Mouse (Mus musculus): ENCODE data around the gene Nprl3.

Nprl3 gene

GRCm38 (mm10) chr11:32244064-32244463 is 23.4 kb downstream of the Nprl3 start:
- DNase-seq, result no peak

- DNase-seq, result no peak
These were observed 24.1 kb downstream of the Nprl3 start for GRCm38 (mm10) chr11:32243205-32243955.

GRCm38 (mm10) chr11:32242209-32242608 is 25.3 kb downstream of the Nprl3 start:
- DNase-seq, result no peak

- no peak for DNase-seq
These were observed 26.1 kb downstream of the Nprl3 start for GRCm38 (mm10) chr11:32241391-32241790.

DNA sequence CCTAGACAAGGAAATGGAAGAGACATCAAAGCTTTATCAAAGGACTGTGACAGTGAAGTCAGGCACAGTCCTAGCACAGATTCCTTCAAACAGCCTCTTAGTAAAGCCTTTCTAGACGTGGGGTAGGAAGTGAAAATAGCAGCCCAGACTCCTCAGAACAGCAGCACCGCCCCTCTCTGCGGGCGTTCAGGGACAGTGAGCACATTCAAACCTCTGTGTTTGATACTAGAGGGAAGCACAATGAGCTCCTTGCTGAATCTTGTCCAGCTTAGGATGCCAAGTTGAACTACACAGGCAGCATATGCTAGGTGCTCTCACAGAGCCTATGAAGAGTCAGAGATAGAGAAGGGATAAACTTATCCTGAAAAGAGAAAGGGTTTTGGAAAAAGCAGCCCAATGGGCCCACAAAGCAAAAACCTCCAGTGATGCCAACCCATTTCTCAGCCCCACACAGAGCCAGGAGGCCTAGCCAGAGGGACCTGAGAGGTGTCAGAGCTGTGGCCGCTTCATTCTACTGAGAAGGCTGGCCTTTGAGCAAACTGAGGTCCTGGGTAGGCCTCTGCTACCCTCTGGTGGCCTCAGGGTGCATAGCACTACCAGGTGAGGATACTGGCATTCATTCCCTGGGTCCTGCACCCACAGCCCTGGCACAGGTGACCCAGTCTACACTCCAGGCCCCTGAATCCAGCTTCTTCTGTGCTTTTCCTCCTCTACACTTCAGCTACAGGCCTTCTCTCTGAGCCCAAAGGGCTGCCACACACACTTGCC is 29.2 kb downstream of the Nprl3 start:
- peak; percentile 60 for DNase-seq

- DNase-seq, result no peak
These were observed 30.1 kb downstream of the Nprl3 start for GRCm38 (mm10) chr11:32237411-32237795.

DNA sequence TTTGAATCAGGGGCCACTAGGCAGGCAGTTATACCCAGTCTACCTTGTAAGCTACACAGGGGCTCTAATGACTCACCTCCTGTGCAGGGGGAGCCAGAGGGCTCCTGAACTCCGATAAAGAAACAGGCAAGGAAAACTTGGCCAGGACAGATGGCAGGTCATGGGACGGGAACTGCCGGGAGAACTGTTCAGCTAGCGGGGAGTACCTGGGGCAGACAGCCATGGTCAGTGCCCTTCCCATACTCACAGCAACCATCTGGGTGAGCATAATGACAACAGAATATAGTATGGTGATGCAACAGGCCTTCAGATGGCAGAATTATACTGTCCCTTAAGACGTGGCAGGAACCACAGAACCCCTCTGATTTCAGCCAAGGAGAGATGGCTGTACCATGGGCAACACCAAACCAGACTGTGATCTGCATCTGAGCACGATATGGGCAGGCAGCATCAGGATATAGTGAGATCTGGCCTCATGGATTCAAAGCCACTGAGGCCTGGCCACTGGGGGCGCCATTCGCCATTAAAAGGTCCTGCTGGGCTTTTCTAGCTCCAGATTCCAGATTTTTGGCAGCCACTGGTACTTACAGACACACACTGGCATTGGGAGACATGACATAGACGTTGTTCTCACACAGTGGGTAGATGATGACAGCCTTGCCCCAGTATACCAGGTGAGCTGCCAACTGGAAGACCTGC is 30.6 kb downstream of the Nprl3 start:
- peak; percentile 80 for DNase-seq

DNA sequence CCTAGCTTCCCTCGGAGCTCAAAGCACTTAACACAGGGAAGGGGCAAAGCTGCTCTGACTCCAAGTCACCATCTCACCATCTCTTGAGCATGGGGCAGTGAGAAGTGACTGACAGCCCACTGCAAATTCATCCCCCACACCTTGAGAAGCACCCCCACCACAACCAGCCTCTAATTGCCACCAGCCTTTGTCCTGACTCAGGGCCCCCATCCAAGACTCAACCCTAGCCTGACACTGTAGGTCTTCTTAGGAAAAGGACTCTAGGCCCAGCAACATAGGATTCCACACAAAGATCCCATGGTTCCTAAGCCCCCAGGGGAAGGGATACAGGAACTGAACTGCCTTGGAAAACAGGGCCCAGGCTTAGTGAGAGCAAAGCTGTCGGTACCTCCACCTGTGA is 31.4 kb downstream of the Nprl3 start:
- no peak for DNase-seq

- DNase-seq, result peak; percentile 76
These were observed 31.9 kb downstream of the Nprl3 start for GRCm38 (mm10) chr11:32235646-32236045.

DNA sequence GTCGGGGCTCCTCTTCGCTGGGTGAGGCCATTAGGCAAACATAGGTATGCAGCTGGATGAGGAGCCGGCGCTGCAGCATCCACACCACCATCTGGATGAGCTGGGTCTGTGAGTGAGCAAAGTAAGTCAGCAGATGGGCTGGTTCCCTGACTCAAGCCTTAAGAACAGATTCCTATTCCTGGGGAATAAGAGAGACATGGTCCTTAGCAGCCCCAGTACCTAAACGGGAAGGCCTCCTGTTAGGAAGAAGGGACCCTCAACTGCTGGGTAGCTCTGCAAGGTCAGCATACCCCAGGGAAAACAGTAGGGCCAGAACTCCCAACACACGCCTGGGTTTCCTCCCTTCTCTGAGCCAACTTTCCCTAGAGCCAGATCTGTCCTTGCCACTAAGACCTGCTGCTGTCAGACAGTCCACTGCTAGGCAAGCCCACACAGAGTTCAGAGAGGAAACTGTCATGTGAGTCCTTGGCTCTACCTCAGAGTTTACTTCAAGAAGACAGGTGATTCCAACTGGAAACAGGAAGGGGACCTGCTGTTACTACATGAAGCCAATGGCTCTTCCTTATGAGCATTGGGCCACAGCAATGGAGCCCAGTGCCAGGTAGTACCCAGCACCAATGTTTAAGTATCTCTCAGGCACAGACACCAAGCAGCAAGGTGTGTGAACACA is 32.6 kb downstream of the Nprl3 start:
- no peak for DNase-seq

DNA sequence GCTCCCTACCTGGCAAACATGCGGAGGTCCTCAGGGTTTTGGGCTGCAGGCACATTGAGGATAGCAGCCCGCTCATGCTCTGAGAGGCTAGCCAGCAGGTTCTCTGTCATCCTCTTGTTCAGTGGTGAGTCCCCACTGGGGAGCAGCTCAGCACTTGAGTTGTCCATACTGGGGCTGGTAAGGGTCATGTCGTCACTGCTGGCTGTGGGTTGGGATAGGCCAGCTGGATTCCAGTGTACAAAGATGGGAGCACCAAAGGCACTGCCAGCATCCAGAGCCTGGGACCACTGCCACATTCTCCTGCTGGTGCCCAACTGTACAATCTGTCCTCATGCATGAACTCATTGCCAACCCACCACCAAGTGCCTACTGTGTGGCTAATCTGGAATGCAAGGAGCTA is 33.6 kb downstream of the Nprl3 start:
- DNase-seq, result no peak

GRCm38 (mm10) chr11:32232848-32233247 is 34.7 kb downstream of the Nprl3 start:
- no peak for DNase-seq

DNA sequence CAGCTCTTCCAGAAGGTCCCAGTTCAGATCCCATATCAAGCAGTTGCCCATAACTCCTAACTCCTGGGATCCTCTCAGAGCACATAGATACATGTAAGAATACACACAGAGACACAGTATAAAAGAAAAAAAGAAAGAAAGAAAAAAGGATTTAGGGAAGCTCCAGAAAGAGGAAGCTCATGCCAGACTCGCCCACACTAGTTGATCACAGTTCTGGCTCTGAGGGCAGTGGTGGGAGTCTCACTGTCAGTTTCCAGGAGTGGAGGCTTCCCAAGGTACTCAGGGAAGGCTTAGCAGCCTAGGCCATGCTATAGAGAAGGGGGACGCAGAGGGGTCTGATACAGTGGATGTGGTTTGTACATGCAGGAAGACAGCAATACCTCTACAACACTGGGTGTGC is 36.4 kb downstream of the Nprl3 start:
- no peak for DNase-seq

GRCm38 (mm10) chr11:32230220-32230619 is 37.3 kb downstream of the Nprl3 start:
- DNase-seq, result peak; percentile 40

- no peak for DNase-seq
These were observed 39.1 kb downstream of the Nprl3 start for GRCm38 (mm10) chr11:32228292-32228845.

- no peak for DNase-seq
These were observed 40.0 kb downstream of the Nprl3 start for GRCm38 (mm10) chr11:32227555-32227954.

DNA sequence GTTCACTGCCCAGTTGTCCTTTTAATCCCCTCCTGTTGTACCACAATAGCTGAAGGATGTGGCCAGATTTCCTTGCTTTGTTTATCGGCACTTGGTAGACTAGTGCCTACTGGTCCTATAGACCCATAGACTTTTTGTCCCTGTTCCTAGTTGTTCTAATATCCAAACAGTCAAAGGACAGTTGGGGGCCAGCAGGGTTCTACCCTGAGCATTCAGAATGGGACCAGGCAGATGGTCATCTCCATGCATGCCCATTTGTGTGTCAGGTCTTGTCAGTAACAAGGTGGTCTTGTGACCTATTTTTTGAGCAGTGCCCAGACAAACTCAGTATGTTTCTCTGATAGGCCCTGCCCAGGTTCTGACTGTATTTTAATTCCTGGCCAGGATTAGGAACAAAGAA is 40.5 kb downstream of the Nprl3 start:
- DNase-seq, result no peak

GRCm38 (mm10) chr11:32226124-32226871 is 41.2 kb downstream of the Nprl3 start, which contains the start of gene Mpg:
Gene Mpg, plus strand, starts transcription at chr11:32226505.
- DNase-seq, result peak; percentile 84

- DNase-seq, result no peak
These were observed 42.0 kb downstream of the Nprl3 start for GRCm38 (mm10) chr11:32225222-32226104.

- DNase-seq, result peak; percentile 58
These were observed 42.9 kb downstream of the Nprl3 start for GRCm38 (mm10) chr11:32224468-32225139.
